Mouse (Mus musculus) spleen, postnatal 0 days (tissue): ENCODE results near the gene Rhox3h. TPM values are rescaled to one million over a fixed set of nuclear protein-coding genes. Genes with fewer than 3 reads are reported as not detected.

Source experiments
- polyA plus RNA-seq: library from polyadenylated mRNA; unstranded; fragments of >200 nt; fragmentation: Nextera tagmentation; extraction: Ambion mirVana; gene quantifications from 2 replicates; pipeline ENCODE4 v1.2.1, GENCODE M21; 2015

The Rhox3h gene
- polyA plus RNA-seq, result not detected in 2 replicates

DNA sequence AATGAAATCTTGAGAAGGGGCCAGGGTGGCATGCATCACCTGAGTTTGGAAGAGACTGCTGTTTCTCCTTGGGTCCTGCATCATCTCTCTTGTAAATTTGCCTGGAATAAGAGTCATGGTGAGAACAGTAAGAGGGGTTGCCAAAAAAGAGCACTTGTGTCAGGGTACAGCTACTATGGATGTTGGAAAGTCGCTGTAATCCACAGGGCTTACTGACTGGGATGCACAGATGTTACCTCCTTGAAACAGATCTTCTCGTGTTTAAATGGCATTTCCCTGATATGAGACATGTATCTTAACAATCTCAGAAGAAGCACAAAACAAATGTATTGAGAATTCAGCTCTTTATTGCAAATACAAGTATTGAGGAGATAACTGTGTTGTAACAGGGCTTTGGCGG is at the start of gene Rhox3h:
Gene Rhox3h, minus strand, starts transcription at position 101 of the 400 bp plus-strand sequence.

DNA sequence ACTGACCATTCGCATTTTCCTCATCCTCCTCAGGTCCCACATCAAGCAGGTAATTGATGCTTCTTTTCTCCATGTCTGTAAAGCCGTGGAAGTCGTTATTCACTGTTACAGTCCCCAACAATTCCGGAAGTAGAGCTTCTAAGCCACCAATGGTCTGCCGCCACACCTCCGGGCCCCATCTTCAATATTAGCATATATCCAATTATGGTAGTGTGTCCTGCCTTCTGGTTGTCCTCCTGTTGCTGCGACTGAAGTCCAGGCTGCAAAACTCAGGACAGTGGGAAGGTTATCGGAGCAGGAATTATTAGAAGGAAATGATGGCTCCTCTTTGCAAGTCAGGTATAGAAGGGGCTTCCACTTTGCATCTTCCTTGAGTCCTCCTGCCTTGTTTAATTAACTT is 4.6 kb upstream of the Rhox3h start, which contains the start of gene Rhox2h:
Gene Rhox2h, minus strand, starts transcription at position 101 of the 400 bp plus-strand sequence.

DNA sequence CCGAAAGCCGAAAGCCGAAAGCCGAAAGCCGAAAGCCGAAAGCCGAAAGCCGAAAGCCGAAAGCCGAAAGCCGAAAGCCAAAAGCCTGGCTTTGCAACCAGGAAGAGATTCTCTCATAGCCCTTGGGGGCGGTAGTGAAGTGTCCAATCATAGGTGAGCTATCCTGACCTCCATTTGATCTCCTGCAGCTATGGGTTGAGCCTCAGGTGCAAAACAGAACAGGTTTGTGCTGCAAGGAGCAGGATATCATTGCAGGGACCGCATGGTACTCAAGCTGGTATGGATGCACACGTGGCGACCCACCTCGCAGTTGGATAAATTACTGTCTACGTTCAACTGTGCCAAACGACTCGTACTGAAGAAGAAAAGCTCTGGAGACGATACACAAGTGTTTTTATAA is 17.3 kb downstream of the Rhox3h start, which contains the start of gene Rhox4g:
Gene Rhox4g, minus strand, starts transcription at position 101 of the 400 bp plus-strand sequence.

GRCm38 (mm10) chrX:37643370-37643769 is 25.2 kb downstream of the Rhox3h start, which contains the start of gene Rhox2g:
Gene Rhox2g (minus strand): TSS chrX:37643470.

DNA sequence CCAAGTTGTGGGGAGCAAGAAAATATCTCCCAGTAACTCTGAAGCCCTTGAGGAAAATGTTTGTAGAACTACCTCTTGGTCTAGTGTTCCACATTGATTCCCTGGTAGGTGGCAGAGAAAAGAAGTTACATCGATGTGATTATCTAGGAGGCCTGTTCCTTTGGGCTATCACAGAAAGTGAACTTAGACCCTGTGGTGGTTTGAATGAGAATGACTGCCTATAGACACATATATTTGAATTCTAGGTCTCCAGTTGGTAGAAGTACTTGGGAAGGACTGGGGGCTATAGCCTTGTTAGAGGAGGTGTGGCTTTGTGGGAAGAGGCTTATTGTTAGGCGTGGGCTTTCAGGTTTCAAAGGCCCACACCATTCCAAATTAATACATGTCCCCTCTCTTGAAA is 40.1 kb downstream of the Rhox3h start, which contains the start of gene Rhox3g:
Gene Rhox3g, minus strand, starts transcription at position 101 of the 400 bp plus-strand sequence.

Other genes starting within 250 kb of the Rhox3h start
- gene Rhox4b, start 236.3 kb downstream of the Rhox3h start, polyA plus RNA-seq, result not detected in 2 replicates
- gene Rhox2c, start 215.1 kb downstream of the Rhox3h start, polyA plus RNA-seq, result not detected in 2 replicates
- not detected in 2 replicates for gene Rhox3c, start 210.2 kb downstream of the Rhox3h start, polyA plus RNA-seq
- gene Rhox4c, start 188.4 kb downstream of the Rhox3h start, polyA plus RNA-seq, result not detected in 2 replicates
- gene Rhox2d, start 175.3 kb downstream of the Rhox3h start, polyA plus RNA-seq, result not detected in 2 replicates
- gene Rhox4d, start 154.4 kb downstream of the Rhox3h start, polyA plus RNA-seq, result not detected in 2 replicates
- not detected in 2 replicates for gene Rhox2e, start 138.3 kb downstream of the Rhox3h start, polyA plus RNA-seq
- gene Rhox3e, start 126.7 kb downstream of the Rhox3h start, polyA plus RNA-seq, result not detected in 2 replicates
- not detected in 2 replicates for gene Rhox4e, start 111.4 kb downstream of the Rhox3h start, polyA plus RNA-seq
- not detected in 2 replicates for gene Rhox2f, start 97.4 kb downstream of the Rhox3h start, polyA plus RNA-seq
- not detected in 2 replicates for gene Rhox3f, start 87.8 kb downstream of the Rhox3h start, polyA plus RNA-seq
- gene Rhox4f, start 61.1 kb downstream of the Rhox3h start, polyA plus RNA-seq, result not detected in 2 replicates
- not detected in 2 replicates for gene Rhox3g, start 40.2 kb downstream of the Rhox3h start, polyA plus RNA-seq
- not detected in 2 replicates for gene Rhox2g, start 25.3 kb downstream of the Rhox3h start, polyA plus RNA-seq
- not detected in 2 replicates for gene Rhox4g, start 17.4 kb downstream of the Rhox3h start, polyA plus RNA-seq
- gene Rhox2h, start 4.5 kb upstream of the Rhox3h start, polyA plus RNA-seq, result not detected in 2 replicates
- gene Rhox5, start 136.1 kb upstream of the Rhox3h start, polyA plus RNA-seq, result 0.20 and 0.65 TPM in 2 replicates
- gene Rhox6, start 158.1 kb upstream of the Rhox3h start, polyA plus RNA-seq, result not detected in 2 replicates
- gene Rhox7a, start 162.9 kb upstream of the Rhox3h start, polyA plus RNA-seq, result not detected in 2 replicates
- gene Rhox8, start 210.2 kb upstream of the Rhox3h start, polyA plus RNA-seq, result 0.10 and 0.35 TPM in 2 replicates
- gene Rhox7b, start 228.5 kb upstream of the Rhox3h start, polyA plus RNA-seq, result not detected in 2 replicates
- gene Rhox9, start 233.0 kb upstream of the Rhox3h start, polyA plus RNA-seq, result not detected in 2 replicates